Mouse (Mus musculus): ENCODE measurements around the gene Vti1a.

- TF ChIP-seq CTCF (IDR thresholded peaks at IDR 0.05; ENCODE audit: borderline replicate concordance, insufficient read depth, low read length) = no peak
- TF ChIP-seq POLR2A (IDR thresholded peaks at IDR 0.05; ENCODE audit: low read depth, low read length) = no peak
Observed at GRCm38 (mm10) chr19:55377465-55377864, 61.4 kb downstream of the Vti1a start.
